Mouse (Mus musculus) large intestine, adult 2 months (tissue): ENCODE measurements around the gene Cabp2. TPM values are rescaled to one million over a fixed set of nuclear protein-coding genes. Genes with fewer than 3 reads are reported as not detected.
"Not testable (repeated sequence)": the region's sequence is repeated elsewhere in the genome, so short reads cannot be mapped to it uniquely, and the experiment has no call there.

Source experiments
- DNase-seq: peaks from one replicate; pipeline ENCODE4 v3.0.0-alpha.2; 2012; ENCODE audit warnings: low read depth, low spot score
- WGBS: fragments of 180-500 bp; shearing (Covaris S2); methylation state at CpG from one replicate; pipeline ENCODE4 v1.1.7; 2018; 5-methylcytosine and 5-hydroxymethylcytosine counted together
- polyA plus RNA-seq: library from polyadenylated mRNA; depleted of rRNA; stranded (reverse); fragments of >200 nt; gene quantifications from 2 replicates; pipeline ENCODE4 v1.2.3, GENCODE M21; 2012

Cabp2 gene
- polyA plus RNA-seq, 1 experiment = not detected

DNA sequence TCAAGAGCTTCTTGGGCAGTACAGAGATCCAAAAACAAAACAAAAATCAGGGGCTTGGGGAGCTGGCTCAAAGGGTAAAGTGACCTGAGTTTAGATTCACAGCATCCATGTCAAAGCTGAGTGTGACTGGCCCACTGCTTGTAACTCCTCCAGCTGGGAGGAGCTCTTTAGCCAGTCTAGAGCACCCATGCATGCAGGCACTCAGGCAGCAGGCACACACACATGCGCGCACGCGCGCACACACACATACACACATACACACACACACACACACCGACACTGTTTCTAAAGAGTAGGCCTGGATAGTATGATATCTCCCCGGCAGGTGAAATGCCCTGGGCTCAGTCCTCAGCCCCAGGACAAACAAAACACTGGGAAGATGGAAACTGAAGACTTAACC, 35.6 kb downstream of the Cabp2 start:
- DNase-seq = no peak

DNA sequence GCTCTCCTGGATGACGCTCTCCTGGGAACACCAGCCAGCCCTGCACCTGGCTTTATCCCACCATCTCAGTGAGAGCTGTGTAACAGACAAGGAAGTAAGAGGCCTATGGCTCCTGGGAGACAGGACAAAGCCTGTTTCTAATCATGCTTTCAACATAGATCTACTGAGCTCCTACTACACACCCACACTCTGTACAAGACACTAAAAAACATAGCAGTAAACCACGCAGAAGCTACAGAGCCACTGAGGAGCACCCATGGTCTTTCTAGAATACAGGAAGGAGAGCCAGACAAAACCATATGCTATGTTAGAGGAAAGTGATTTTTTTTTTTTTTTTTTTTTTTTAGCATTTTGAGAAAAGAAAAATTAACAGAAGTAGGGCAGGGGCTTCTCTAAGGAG, 37.0 kb downstream of the Cabp2 start:
- no peak for DNase-seq
- WGBS = 91% methylated on average over 2 of the region's 2 CpGs

More for the DNA sequence above, 35.6 kb downstream of the Cabp2 start:
- WGBS = 95% methylated on average over 7 of the region's 7 CpGs

DNA sequence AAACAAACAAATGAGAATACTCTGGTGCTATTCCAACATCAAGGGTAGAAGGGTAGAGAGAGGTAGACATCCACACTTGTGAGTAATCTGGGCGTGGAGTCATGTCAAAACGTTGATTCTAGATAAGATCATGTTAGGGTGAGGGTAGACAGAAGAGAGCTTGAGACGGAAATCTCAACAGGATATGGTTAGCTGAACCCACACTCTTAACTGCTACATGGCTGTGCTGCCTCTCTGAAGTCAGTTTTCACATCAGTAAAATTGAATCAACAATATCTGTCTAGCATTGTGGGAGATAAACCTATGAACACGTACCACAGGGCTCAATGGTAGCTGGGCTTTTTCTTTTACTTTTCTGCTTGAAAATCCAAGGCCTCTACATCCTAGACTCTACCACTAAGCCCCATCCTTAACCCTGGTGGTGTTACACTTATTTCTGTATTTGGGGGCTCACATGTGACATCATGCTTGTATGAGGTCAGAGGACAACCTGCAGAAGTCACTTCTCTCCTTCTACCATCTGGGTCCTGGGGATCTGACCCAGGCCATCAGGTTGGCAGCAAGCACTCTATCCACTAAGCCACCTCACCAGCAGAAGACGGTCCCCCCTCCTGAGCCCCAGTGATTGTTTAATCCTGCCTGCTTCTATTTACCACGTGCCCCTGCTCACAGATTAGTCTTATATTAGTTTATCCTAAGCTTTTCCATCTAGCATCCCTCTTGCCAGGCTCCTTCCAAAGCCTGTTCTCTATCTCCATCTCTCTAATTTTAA, 38.5 kb downstream of the Cabp2 start:
- DNase-seq = no peak

DNA sequence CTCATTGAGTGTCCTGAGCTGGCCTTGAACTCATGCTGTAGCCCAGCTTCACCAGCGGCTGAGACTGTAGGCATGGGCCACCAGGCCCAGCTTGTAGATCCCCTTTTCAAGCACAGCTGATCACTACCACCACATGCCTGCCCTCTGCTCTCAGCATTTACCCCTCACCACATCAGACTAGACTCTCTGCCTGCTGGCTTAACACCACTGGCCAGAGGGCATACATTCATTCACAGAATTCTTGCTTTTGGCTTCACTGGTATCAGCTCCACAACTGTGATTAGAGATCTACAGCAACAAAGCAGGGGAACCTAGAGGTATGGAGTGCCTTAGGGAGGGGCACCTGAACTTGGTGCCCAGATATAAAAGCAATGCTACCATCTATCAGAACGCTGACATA, 39.1 kb downstream of the Cabp2 start:
- WGBS = 90% methylated on average over 2 of the region's 2 CpGs
- DNase-seq = no peak

More for the DNA sequence above, 38.5 kb downstream of the Cabp2 start:
- 76% methylated on average over 6 of the region's 6 CpGs for WGBS

DNA sequence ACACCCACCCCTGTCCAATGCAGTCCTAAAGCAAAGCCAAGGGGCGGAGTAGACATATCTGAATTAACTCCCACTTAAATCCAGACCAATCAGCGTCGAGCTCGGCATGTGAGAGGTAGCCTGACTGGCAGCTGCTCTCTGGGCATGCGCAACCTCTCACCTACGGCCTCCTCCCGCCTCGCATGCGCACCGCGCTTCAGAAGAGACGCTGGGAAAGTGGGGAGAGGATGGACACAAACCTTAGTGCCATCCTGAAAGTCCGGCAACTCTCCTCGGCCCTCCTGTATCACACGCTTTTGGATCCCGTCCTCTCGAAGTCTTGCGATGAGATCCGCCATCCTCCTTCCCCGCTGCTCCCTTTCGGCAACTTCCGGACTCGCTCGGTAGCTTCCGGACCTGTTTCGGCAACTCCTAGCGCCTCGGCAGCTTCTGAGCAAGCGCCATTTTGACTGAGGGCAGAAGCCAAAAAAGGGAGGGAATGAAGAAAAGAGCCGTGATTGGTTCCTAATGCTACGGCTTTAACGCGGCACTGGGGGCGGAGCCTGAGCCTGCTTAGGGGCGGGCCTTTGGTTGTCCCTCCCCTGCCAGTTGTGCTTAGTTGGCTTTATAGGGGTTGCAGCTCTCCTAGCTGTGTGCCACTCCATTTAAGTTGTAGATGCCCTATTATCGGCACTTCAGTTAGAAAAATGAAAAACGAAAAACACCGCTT, 39.9 kb downstream of the Cabp2 start:
- DNase-seq = peak; percentile 99
- 2% methylated on average over 38 of the region's 38 CpGs for WGBS

DNA sequence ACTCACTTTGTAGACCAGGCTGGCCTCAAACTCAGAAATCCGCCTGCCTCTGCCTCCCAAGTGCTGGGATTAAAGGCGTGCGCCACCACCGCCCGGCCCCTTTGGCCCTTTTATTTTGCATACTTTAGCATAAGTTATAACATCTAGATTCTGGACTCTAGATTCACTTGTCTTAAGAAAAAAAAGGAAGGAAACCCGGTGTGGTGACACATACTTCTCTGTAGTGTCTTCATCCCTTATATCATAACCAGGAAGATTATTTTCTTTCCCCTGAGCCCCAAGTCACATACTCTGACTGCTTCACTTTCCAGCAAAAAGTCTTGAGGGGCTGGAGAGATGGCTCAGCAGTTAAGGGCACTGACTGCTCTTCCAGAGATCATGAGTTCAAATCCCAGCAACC, 40.5 kb downstream of the Cabp2 start:
- not testable (repeated sequence) for DNase-seq
- WGBS = 42% methylated on average over 6 of the region's 6 CpGs

DNA sequence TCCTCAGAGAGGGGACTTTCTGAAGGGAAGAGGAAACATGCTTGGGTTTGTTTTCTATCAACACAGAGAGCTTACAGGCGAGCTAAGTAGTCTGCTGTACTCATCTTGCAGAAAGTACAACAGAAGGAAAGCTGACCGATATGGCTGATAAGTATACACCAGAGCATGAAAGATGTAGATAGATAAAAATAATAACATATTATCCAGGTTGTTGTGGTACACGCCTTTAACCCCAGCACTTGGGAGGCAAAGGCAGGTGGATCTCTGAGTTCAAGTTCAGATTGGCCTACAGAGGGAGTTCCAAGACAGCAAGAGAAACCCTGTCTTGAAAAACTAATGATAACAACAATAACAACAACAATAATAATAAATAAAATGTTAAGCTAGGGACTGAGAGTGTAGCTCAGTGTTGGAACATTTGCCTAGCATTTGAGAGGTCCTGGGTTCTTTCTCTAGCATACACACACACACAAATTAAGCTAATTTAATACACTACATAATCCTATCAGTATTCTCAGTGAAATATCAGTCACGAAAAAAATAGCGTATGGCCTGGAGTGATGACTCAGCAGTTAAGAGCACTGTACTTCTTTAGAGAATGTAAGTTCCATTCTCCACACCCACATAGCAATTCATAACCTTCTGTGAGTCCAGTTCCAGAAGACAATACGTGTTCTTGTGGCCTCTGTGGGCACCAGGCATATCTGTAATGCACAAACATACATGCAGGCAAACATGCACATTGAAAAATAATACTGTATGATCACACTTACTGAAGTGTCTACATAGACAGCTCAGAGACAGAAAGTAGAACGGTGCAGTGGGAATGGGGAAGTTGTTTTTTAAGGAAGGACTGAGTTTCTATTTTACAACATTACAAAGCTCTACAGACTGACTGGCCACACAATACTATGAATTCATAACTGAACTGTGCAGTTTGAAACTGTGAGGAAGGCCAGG, 41.3 kb downstream of the Cabp2 start:
- DNase-seq = no peak
- WGBS = 67% methylated on average over 7 of the region's 7 CpGs

DNA sequence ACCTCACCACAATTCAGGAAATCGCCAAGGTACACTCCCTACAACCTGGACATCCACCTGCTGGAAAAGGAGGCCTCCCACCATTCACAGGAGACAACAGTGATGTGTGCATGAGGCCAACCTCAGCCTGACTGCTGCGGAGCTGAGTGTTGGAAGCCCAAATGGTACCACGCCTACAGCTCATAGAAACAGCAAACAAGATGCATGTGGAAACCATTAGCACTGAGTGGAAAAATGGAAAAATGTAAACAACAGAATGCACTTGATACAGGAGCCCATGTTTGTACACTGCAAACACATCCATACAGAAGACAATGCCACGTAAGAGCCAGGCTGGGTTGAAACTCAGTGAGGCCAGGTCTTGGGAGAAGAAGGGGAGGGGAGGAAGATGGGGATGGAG, 43.1 kb downstream of the Cabp2 start:
- WGBS = 44% methylated on average over 4 of the region's 4 CpGs
- no peak for DNase-seq

DNA sequence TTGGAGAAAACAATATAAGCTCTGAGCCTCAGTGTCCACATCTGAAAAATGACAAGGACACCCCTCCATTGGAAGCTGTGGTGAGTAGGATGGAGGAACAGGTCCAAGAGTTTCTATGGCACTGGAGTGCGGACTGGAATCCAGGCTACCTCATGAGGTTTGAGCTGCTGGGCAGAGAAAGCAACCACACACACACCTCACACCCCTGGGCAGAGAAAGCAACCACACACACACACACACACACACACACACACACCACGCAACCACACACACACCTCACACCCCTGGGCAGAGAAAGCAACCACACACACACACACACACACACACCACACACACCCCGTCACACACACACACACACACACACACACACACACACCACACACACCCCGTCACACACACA, 43.9 kb downstream of the Cabp2 start:
- WGBS = 5% methylated on average over 4 of the region's 4 CpGs
- not testable (repeated sequence) for DNase-seq

DNA sequence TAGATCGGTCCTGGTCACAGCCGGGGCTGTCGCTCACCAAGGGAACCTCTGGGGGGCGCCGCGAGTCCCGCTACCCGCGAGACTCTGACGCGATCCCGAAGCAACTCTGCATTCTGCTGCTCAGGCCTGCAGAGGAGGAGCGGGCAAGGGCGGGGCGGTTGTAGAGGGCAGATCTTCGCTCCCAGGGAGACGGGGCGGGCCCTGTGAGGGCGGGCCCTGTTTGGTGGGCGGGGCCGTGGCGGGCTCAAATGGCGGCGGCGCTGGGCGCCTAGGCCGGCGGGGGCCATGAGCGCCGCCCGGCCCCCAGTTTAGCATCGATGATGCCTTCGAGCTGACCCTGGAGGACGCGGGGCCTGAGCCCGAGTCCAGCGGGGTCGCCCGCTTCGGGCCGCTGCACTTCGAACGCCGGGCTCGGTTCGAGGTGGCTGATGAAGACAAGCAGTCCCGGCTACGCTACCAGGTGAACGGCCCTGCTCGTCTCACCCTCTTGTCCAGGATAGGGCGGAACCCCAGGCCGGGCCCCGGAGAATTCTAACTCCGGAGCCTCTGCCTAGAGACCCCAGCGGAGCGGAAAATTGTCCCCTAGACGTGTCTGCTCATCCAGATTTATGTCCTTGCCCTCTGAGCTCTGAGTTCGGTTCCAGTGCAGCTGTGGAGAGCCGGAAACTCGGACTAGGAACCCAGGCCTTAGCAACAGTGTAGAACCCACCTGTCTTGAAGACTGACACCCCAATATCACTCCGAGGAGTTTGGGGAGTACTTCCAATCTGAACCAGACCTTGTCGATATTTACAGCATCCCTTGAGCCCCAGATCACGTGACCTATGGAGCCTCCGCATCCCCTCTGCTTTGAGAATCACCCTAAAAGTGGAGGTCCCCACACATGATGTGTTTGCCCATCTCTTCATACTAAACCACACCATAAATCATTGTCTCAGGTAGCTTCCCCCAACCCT, 44.6 kb downstream of the Cabp2 start, which contains the start of gene Aip:
Gene Aip (minus strand): TSS at position 118 of the 956 bp plus-strand sequence.
- peak; percentile 93 for DNase-seq
- under 1% methylated on average over 64 of the region's 64 CpGs for whole genome bisulfite sequencing

DNA sequence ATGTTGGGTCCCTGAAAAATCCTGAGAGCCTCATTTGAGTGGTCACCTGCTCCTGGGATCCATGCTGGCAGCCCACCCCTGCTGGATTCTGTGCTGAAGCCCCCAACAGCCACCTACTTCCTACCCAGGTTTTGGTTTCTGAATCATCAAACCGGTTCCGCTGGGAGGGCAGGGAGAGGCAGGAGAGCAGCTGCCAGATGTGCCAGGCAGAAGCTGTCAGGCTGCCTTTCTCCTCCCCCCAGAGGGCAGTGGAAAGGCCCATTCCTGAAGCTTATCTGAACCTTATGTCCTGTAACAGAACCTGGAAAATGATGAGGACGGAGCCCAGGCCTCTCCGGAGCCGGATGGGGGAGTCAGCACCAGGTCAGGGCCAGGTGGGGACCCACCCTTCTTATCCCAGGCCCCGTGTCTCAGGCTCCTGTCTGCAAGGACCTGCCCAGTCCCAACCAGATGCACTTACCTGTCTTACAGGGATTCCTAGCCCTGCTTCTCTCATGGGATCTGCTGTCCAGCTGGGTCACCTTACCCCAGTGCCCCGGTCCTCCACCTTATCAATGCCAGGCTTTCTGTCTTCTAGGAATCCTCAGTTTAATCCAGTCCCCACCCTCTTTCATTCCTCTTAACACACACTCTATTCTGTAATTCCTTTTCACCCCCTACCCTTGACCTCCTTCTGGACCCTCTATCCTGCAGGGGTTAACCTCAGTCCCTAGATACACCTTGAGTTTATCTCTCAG, 45.5 kb downstream of the Cabp2 start:
- WGBS = 35% methylated on average over 7 of the region's 7 CpGs
- DNase-seq = no peak

DNA sequence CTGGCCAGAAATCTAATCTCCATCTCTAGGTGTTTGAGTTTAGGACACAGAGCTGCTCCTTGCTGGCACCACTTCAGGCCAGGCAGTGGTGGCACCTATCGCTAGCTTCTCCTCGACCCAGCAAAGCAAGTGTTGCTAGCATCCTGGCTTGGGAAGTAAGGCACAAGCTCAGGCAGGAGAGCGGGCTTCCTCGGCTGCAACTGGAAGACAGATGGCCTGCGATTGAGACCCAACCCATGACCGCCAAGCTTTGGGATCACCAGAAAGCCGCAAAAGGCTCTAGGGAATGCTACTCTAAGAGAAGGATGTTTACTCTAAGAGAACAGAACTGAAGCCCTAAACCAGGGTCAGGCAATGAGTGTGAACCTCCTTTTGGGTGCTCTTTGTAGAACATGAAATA, 48.1 kb downstream of the Cabp2 start:
- 85% methylated on average over 7 of the region's 7 CpGs for WGBS

DNA sequence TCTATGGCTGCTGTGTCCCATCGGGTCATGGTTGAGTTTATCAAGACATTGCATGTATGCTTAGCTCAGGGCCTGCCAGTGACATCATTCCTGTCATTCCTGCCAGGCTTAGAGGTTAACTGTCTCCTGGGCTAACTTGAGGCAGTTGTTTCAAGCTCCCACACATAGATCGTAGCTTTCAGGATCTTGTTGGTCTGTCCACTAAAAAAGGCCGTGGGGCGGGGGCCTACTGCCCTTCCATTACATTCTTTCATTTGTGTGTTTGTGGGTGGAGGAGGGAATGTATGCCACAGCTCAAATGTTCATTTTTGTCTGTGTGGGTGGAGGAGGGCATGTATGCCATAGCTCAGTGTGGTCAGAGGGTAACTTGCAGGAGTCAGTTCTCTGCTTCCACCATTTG, 48.7 kb downstream of the Cabp2 start:
- 81% methylated on average over 4 of the region's 4 CpGs for WGBS
- no peak for DNase-seq

More for the DNA sequence above, 48.1 kb downstream of the Cabp2 start:
- no peak for DNase-seq

DNA sequence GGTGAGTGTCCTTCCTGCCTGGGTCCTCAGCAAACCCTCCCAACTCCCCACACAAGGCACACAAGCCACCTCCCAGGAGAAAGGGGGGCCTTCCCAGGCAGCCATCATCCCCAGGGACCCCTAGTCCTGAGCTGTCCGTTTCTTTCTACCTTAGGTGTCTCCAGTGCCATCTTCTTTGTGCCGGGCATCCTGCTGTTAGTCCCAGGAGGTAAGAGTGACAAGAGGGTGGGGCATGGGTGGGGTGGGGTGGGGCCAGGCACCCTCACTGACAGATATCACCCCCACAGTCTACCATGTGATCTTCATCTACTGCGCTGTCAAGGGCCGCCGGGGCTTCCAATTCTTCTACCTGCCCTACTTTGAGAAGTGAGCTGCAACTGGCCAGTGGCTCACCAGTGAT, 49.7 kb downstream of the Cabp2 start:
- no peak for DNase-seq
- WGBS = 83% methylated on average over 5 of the region's 5 CpGs

DNA sequence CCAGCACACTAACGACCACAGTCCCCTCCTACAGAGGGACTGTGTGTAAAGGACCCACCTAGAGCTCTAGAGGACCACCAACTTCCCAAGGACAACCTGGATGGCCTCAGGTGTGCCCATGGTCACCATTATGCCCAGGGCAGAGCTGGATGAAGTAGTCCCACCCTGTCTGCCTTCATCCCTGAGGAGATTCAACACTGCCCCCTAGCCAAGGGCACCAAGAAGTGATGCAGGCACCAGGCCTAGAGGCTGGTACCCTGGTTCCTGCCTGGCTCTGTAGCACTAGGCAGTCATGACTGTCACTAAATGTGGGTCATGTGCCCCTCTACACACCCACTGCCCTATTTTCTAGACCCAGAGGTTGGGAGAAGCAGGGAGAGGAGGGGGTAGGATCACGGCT, 50.4 kb downstream of the Cabp2 start:
- DNase-seq = no peak
- 86% methylated on average over 2 of the region's 2 CpGs for WGBS

DNA sequence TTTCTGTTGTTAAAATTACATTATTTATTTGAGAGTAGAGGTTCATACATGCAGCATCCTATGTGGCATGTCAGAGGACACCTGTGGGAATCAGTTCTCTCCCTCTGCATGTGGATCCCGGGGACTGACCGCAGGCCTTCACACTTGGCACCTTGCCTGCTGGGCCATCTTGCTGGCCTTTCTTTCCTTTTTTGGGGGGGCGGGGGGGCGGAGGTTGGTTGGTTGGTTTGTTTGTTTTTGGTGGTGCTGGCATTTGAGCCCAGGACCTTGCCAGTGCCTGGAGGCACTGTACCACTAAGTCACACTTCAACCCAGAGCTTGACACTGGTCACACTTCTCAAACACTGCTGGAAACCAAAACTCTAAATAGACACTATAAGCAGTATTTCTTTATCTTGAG, 53.0 kb downstream of the Cabp2 start:
- 85% methylated on average over 4 of the region's 4 CpGs for WGBS
- DNase-seq = no peak

DNA sequence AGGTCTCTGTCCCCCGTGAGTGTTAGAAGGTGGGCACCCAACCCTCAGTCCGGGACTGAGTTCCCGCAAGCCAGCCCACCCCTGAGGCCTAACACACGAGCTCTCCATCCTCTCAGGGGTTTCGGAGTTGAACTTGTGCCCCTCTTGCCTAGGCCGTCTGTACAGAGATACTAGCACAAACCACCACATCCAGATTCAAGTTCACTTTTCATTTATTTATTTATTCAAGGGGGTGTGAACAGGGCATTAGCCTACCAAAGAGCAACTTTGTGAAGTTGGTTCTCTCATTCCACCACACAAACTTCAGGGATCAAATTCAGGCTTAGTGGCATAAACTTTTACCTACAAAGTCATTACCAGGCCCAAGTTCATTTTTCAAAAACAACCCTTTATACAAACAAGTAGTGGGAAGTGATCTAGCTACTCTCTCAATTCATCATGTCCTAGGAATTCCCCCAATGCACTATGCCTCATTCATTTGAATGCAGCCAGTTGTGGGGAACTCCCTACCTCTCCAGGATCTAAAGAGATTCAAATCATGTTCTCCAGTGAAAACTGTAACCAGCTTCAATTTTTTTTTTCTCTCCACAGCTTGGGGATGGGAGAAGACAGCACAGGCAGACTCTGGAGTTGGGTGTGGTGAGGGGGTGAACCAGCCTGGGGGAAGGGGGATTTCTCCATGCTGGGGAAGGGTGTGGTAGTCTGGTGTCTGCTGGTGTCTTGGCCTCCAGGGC, 54.0 kb downstream of the Cabp2 start:
- 83% methylated on average over 6 of the region's 6 CpGs for whole genome bisulfite sequencing
- not testable (repeated sequence) for DNase-seq

DNA sequence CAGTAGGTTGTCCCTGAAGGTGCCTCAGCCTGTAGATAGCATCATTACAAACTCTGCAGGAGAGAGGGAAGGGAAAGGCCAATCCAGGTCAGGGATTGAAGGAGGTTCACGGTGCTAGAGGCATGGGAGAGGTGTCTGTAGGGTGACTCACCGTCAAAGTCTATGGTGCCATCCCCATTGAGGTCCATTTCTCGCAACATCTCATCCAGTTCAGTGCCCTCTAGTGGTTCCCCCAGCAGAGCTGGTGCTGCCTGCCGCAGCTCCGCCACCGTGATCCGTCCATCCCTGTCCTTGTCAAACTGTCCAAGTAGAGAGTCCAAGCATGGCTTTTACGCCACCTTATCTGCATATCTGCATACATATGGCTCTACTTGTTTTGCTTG, 54.6 kb downstream of the Cabp2 start:
- WGBS = 17% methylated on average over 8 of the region's 8 CpGs
- not testable (repeated sequence) for DNase-seq
